In the genomic region with DNA sequence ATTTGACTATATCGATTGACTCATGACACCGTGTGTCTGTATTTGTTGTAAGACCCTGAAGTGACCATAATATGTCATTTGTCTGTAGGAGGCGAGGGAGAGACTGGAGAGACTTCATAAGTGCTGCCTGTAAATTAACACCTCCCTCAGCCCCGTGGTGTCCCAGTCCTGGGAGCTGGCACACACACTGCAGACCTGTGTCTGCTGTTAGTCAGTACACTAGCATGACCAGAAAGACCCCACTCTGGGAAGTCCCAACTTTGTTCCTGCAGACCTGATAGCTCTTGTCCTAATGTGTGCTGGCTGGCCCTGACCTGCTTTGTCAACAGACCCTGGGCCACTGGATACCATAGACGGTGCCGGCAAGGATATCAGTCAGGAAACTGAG, we compare ENCODE assay signal across 8 mouse cellular contexts. TPM values are rescaled to one million over a fixed set of nuclear protein-coding genes. Genes with fewer than 3 reads are reported as not detected.
DNase-seq lines count a peak whose midpoint lies in the region; ATAC-seq and TF ChIP-seq lines count a peak whose summit lies in the region.

No protein-coding gene starts in this region.

- no peak for TF ChIP-seq POLR2A in MEL (IDR thresholded peaks at IDR 0.05; ENCODE audit: control insufficient read depth in 1 of 2, insufficient read depth in 1 of 2, low read depth in 1 of 2, low read length in 2 of 2, poor library complexity in 1 of 2)

- H3K9ac ChIP-seq in MEL (ENCODE audit: control insufficient read depth, low read depth, low read length, poor library complexity, severe bottlenecking), result peak overlapping the region; percentile 76
- H3K9ac ChIP-seq in midbrain, embryonic 11.5 days (ENCODE audit: low read length), result no peak overlapping the region

- no peaks in the 10 kb centered on the region for H3K9me3 ChIP-seq in MEL (replicated peaks; ENCODE audit: insufficient read depth, low read length)
- no peaks in the 10 kb centered on the region for H3K9me3 ChIP-seq in hindbrain, embryonic 10.5 days
- H3K9me3 ChIP-seq in midbrain, embryonic 11.5 days (ENCODE audit: control insufficient read depth, low read length), result no peaks in the 10 kb centered on the region

- TF ChIP-seq CTCF in gastrocnemius, adult 2 months (IDR thresholded peaks at IDR 0.05), result no peak
- TF ChIP-seq CTCF in MEL (IDR thresholded peaks at IDR 0.05 in 2 of 3, conservative IDR thresholded peaks at IDR 0.05 in 1 of 3; ENCODE audit: control insufficient read depth in 1 of 3, insufficient read depth in 1 of 3, low read depth in 2 of 3, low read length in 3 of 3, poor library complexity in 1 of 3, severe bottlenecking in 1 of 3), result no peak

- peak overlapping the region; percentile 82; the same call in 1 of the 2 replicates for H3K4me2 ChIP-seq in midbrain, embryonic 11.5 days

- intact Hi-C loops in gastrocnemius, adult 2 months (cut with DNase I), result no loop called here

- H3K27ac ChIP-seq in gastrocnemius, adult 2 months, result peak overlapping the region; percentile 94
- no peak overlapping the region for H3K27ac ChIP-seq in MEL (ENCODE audit: control insufficient read depth, low read depth, low read length)
- H3K27ac ChIP-seq in hindbrain, embryonic 10.5 days, result no peak overlapping the region; the same call in 1 of the 2 replicates
- no peak overlapping the region for H3K27ac ChIP-seq in midbrain, embryonic 11.5 days (ENCODE audit: low read depth, low read length)

- no peak for TF ChIP-seq EP300 in MEL (IDR thresholded peaks at IDR 0.05; ENCODE audit: low read depth in 1 of 2, low read length in 2 of 2)

- peak overlapping the region; percentile 79 for H3K4me3 ChIP-seq in gastrocnemius, adult 2 months
- H3K4me3 ChIP-seq in MEL (ENCODE audit: control insufficient read depth in 1 of 2, insufficient read depth in 1 of 2, low read depth in 2 of 2, low read length in 2 of 2), result peak overlapping the region; percentile 70; a peak in 2 of 4 replicates
- H3K4me3 ChIP-seq in hindbrain, embryonic 10.5 days, result peak overlapping the region; percentile 63
- no peak overlapping the region for H3K4me3 ChIP-seq in midbrain, embryonic 11.5 days (ENCODE audit: low read depth, low read length)

- H3K36me3 ChIP-seq in MEL (ENCODE audit: control insufficient read depth in 1 of 2, insufficient read depth in 2 of 2, low read length in 2 of 2), result peaks cover 0 to 48% of the 10 kb centered on the region in 2 experiments; a peak in 2 of 4 replicates
- peaks cover 7% of the 10 kb centered on the region for H3K36me3 ChIP-seq in hindbrain, embryonic 10.5 days
- H3K36me3 ChIP-seq in midbrain, embryonic 11.5 days (ENCODE audit: control insufficient read depth, insufficient read depth, low read length), result no peaks in the 10 kb centered on the region

- 80% methylated on average over 6 of the region's 6 CpGs for WGBS in hindbrain, embryonic 10.5 days
- WGBS in midbrain, embryonic 11.5 days, result 87% methylated on average over 6 of the region's 6 CpGs

- peak; percentile 71 for DNase-seq in gastrocnemius, adult 2 months
- DNase-seq in gastrocnemius, postnatal 4 days (ENCODE audit: low spot score in 2 of 2), result no peak
- no peak for DNase-seq in MEL (ENCODE audit: low read depth, low spot score)
- no peak for DNase-seq in hindbrain, embryonic 10.5 days (ENCODE audit: low spot score)
- peak; percentile 75 for DNase-seq in midbrain, embryonic 11.5 days (ENCODE audit: low spot score, missing footprints)
- no peak for DNase-seq in frontal cortex, postnatal 14 days (ENCODE audit: low spot score in 2 of 2)
- no peak for DNase-seq in adipocyte (ENCODE audit: low spot score)

- H3K4me1 ChIP-seq in MEL (ENCODE audit: control insufficient read depth in 1 of 2, insufficient read depth in 2 of 2, low read length in 2 of 2), result peaks cover 33 to 60% of the 10 kb centered on the region in 2 experiments
- H3K4me1 ChIP-seq in hindbrain, embryonic 10.5 days (replicated peaks), result peaks cover 65% of the 10 kb centered on the region
- H3K4me1 ChIP-seq in midbrain, embryonic 11.5 days (ENCODE audit: control insufficient read depth, insufficient read depth, low read length), result peaks cover 38% of the 10 kb centered on the region

- TF ChIP-seq RAD21 in MEL (IDR thresholded peaks at IDR 0.05; ENCODE audit: low read depth, low read length), result no peak

- no peak for ATAC-seq in midbrain, embryonic 11.5 days (ENCODE audit: low FRiP score)
- ATAC-seq in CD4-positive, CD25-positive, alpha-beta regulatory T cell, adult 4 months, result no peak

- no peaks in the 10 kb centered on the region for H3K27me3 ChIP-seq in MEL (ENCODE audit: control insufficient read depth in 1 of 2, insufficient read depth in 2 of 2, low read length in 2 of 2)
- H3K27me3 ChIP-seq in hindbrain, embryonic 10.5 days (ENCODE audit: insufficient read depth, poor library complexity, severe bottlenecking), result no peaks in the 10 kb centered on the region
- H3K27me3 ChIP-seq in midbrain, embryonic 11.5 days (ENCODE audit: control insufficient read depth, insufficient read depth, low read length), result no peaks in the 10 kb centered on the region

- H3K79me2 ChIP-seq in MEL (ENCODE audit: control insufficient read depth, insufficient read depth, low read length, poor library complexity), result peaks cover 33% of the 10 kb centered on the region

TF ChIP-seq in MEL, 35 proteins besides CTCF, POLR2A, EP300 and RAD21:
- no peak for TF ChIP-seq MAFK (IDR thresholded peaks at IDR 0.05; ENCODE audit: borderline replicate concordance, low read depth, low read length)
- TF ChIP-seq MXI1 (IDR thresholded peaks at IDR 0.05; ENCODE audit: low read depth, low read length), result 0 out of 2 replicates have a peak, but pooled peaks have one; percentile 41
- TF ChIP-seq MYB (IDR thresholded peaks at IDR 0.05; ENCODE audit: low read depth, low read length), result no peak
- TF ChIP-seq ZKSCAN1 (IDR thresholded peaks at IDR 0.05; ENCODE audit: low read depth, low read length), result no peak
- no peak for TF ChIP-seq USF1 (IDR thresholded peaks at IDR 0.05; ENCODE audit: low read depth, low read length)
- TF ChIP-seq HCFC1 (IDR thresholded peaks at IDR 0.05; ENCODE audit: low read depth, low read length), result no peak
- TF ChIP-seq CHD2 (IDR thresholded peaks at IDR 0.05; ENCODE audit: low read length), result no peak

RNA-seq across cellular contexts. Expression of a gene that starts 2.8 kb away (rescaled TPM):
- 10 to 100 TPM in 1 of 2 experiments, 1 to 10 TPM in 1; 8.1 to 11.7 TPM for total RNA-seq in gastrocnemius, adult 2 months (2021)
- 10 to 100 TPM; 24.1 to 24.4 TPM for total RNA-seq in gastrocnemius, postnatal 4 days (2021)
- 2.8 and 3.1 TPM in 2 replicates for total RNA-seq in MEL (2012; rRNA removed)
- polyA plus RNA-seq in MEL (2012; ENCODE audit: insufficient read depth in 1 of 2, insufficient read length in 2 of 2, low read depth in 1 of 2, low replicate concordance in 2 of 2, missing spikeins in 1 of 2), result 10 to 100 TPM in 1 of 2 experiments, not detected in 1; 14.0 TPM
- polyA plus RNA-seq in hindbrain, embryonic 10.5 days (2016; fragmentation: Nextera tagmentation; extraction: Ambion mirVana), result 8.0 and 8.6 TPM in 2 replicates
- 4.6 and 5.6 TPM in 2 replicates for polyA plus RNA-seq in midbrain, embryonic 11.5 days (2014; fragmentation: Nextera tagmentation; extraction: Ambion mirVana)
- 10 to 100 TPM in 1 of 2 experiments, 1 to 10 TPM in 1; 9.9 to 19.4 TPM for polyA plus RNA-seq in CD4-positive, CD25-positive, alpha-beta regulatory T cell, adult 4 months (2017; shearing (Covaris generic))

RNA-seq across cellular contexts. Expression of a gene that starts 19.0 kb away (rescaled TPM):
- total RNA-seq in gastrocnemius, adult 2 months (2021), result 10 to 100 TPM; 86.7 to 93.4 TPM
- total RNA-seq in gastrocnemius, postnatal 4 days (2021), result 10 to 100 TPM; 43.1 to 45.0 TPM
- 12.5 and 13.2 TPM in 2 replicates for total RNA-seq in MEL (2012; rRNA removed)
- polyA plus RNA-seq in MEL (2012; ENCODE audit: insufficient read depth in 1 of 2, insufficient read length in 2 of 2, low read depth in 1 of 2, low replicate concordance in 2 of 2, missing spikeins in 1 of 2), result 10 to 100 TPM in 1 of 2 experiments, not detected in 1; 35.3 TPM
- 19.5 and 22.0 TPM in 2 replicates for polyA plus RNA-seq in hindbrain, embryonic 10.5 days (2016; fragmentation: Nextera tagmentation; extraction: Ambion mirVana)
- polyA plus RNA-seq in midbrain, embryonic 11.5 days (2014; fragmentation: Nextera tagmentation; extraction: Ambion mirVana), result 21.0 and 22.2 TPM in 2 replicates
- 1 to 10 TPM; 4.2 to 7.8 TPM for polyA plus RNA-seq in CD4-positive, CD25-positive, alpha-beta regulatory T cell, adult 4 months (2017; shearing (Covaris generic))

Comparison
In these comparisons a context has a peak if more than half of its experiments do, and no peak if none do; other contexts are left out.
1. DNase-seq: peak in gastrocnemius, adult 2 months (single experiment) and midbrain, embryonic 11.5 days (single experiment); none in gastrocnemius, postnatal 4 days (0 of 2), MEL (single experiment), hindbrain, embryonic 10.5 days (single experiment), frontal cortex, postnatal 14 days (0 of 2) and adipocyte (single experiment).